Mouse (Mus musculus): ENCODE results near the gene Sfxn1. TPM values are rescaled to one million over a fixed set of nuclear protein-coding genes. Genes with fewer than 3 reads are reported as not detected.

The Sfxn1 gene
- polyA plus RNA-seq, 1 experiment from 2014 or later, result 86.2 TPM

DNA sequence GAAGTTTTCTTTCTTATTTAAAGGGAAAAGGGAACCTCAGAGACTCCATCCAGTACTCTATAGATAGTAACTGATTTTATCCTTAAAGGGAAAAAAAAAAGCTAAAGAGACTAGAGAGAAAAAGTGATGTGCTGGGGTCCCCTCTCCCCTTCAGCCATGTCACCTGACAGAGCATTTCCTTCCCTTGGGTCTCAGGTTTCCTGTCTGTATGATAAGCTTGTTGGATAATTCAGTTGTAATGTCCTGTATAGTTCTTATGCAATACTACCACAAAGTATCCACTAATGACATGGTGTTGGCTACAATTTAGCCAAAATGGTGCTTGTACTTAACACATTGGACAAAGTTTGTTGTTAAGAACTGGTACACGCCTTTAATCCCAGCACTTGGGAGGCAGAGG lies 9.1 kb downstream of the Sfxn1 start:
- 90% methylated on average over 1 of the region's 1 CpGs for WGBS
- Histone ChIP-seq H3K27me3 (replicated peaks; ENCODE audit: low read depth, poor library complexity, severe bottlenecking) (no peaks in the 10 kb centered on the region), H3K4me3 (no peak overlapping the region), H3K36me3 (replicated peaks) (peaks cover 18% of the 10 kb centered on the region), H3K27ac (replicated peaks) (no peak overlapping the region), H3K9me3 (no peaks in the 10 kb centered on the region), H3K4me1 (peaks cover 18% of the 10 kb centered on the region)
- DNase-seq (ENCODE audit: low spot score), result no peak

- H3K9me3 ChIP-seq, result no peaks in the 10 kb centered on the region
- no peak overlapping the region for H3K4me3 ChIP-seq
- H3K36me3 ChIP-seq (replicated peaks), result peaks cover 30% of the 10 kb centered on the region
- 80% methylated on average over 5 of the region's 5 CpGs for WGBS
- H3K4me1 ChIP-seq, result peaks cover 18% of the 10 kb centered on the region
- no peak overlapping the region for H3K27ac ChIP-seq (replicated peaks)
- H3K27me3 ChIP-seq (replicated peaks; ENCODE audit: low read depth, poor library complexity, severe bottlenecking), result no peaks in the 10 kb centered on the region
- no peak for DNase-seq (ENCODE audit: low spot score)
Measured at GRCm38 (mm10) chr13:54082946-54083345, 11.3 kb downstream of the Sfxn1 start.

- H3K27ac ChIP-seq (replicated peaks), result no peak overlapping the region
- no peak overlapping the region for H3K4me3 ChIP-seq
- DNase-seq (ENCODE audit: low spot score), result no peak
- H3K9me3 ChIP-seq, result no peaks in the 10 kb centered on the region
- 74% methylated on average over 4 of the region's 4 CpGs for WGBS
- no peaks in the 10 kb centered on the region for H3K27me3 ChIP-seq (replicated peaks; ENCODE audit: low read depth, poor library complexity, severe bottlenecking)
- peaks cover 10% of the 10 kb centered on the region; the same call in 1 of the 2 replicates for H3K4me1 ChIP-seq
- peaks cover 43% of the 10 kb centered on the region for H3K36me3 ChIP-seq (replicated peaks)
Measured at GRCm38 (mm10) chr13:54084178-54084577, 12.5 kb downstream of the Sfxn1 start.

GRCm38 (mm10) chr13:54084826-54085225 lies 13.2 kb downstream of the Sfxn1 start:
- no peak overlapping the region for H3K4me3 ChIP-seq
- WGBS, result 90% methylated on average over 5 of the region's 5 CpGs

GRCm38 (mm10) chr13:54085266-54085665 lies 13.6 kb downstream of the Sfxn1 start:
- H3K27ac ChIP-seq (replicated peaks), result no peak overlapping the region
- peaks cover 54% of the 10 kb centered on the region for H3K36me3 ChIP-seq (replicated peaks)
- WGBS, result 94% methylated on average over 18 of the region's 18 CpGs
- no peaks in the 10 kb centered on the region for H3K27me3 ChIP-seq (replicated peaks; ENCODE audit: low read depth, poor library complexity, severe bottlenecking)
- H3K4me1 ChIP-seq, result peaks cover under 1% of the 10 kb centered on the region; the same call in 1 of the 2 replicates
- no peak overlapping the region for H3K4me3 ChIP-seq
- H3K9me3 ChIP-seq, result no peaks in the 10 kb centered on the region
- DNase-seq (ENCODE audit: low spot score), result no peak

More at GRCm38 (mm10) chr13:54084826-54085225, 13.2 kb downstream of the Sfxn1 start:
- Histone ChIP-seq H3K27ac (replicated peaks) (no peak overlapping the region), H3K9me3 (no peaks in the 10 kb centered on the region), H3K4me1 (peaks cover 5% of the 10 kb centered on the region; the same call in 1 of the 2 replicates), H3K27me3 (replicated peaks; ENCODE audit: low read depth, poor library complexity, severe bottlenecking) (no peaks in the 10 kb centered on the region), H3K36me3 (replicated peaks) (peaks cover 49% of the 10 kb centered on the region)
- DNase-seq (ENCODE audit: low spot score), result no peak

DNA sequence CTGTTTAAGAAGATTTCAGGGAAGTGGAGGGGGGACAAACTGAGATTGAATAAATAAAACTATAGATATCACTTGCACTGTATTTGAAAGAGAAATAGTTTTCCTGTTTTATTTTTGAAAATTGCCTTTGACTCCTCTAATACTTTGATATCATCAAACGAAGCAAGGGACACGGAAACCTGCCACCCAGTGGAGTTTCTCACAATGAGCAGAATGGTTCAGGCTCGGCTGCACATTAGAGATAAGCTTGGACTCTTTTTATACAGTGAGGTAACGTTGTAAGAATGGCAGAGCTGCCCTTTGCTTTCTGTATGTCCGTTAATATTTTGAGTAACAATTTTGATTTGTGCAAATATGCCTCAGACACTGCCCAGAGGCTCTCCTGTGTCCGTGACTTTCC lies 20.1 kb downstream of the Sfxn1 start:
- Histone ChIP-seq H3K27ac (replicated peaks) (no peak overlapping the region), H3K27me3 (replicated peaks; ENCODE audit: low read depth, poor library complexity, severe bottlenecking) (no peaks in the 10 kb centered on the region), H3K4me3 (no peak overlapping the region), H3K4me1 (no peaks in the 10 kb centered on the region), H3K36me3 (replicated peaks) (peaks cover 100% of the 10 kb centered on the region), H3K9me3 (no peaks in the 10 kb centered on the region)
- DNase-seq (ENCODE audit: low spot score), result no peak
- 90% methylated on average over 6 of the region's 6 CpGs for WGBS

- H3K9me3 ChIP-seq, result no peaks in the 10 kb centered on the region
- H3K27me3 ChIP-seq (replicated peaks; ENCODE audit: low read depth, poor library complexity, severe bottlenecking), result no peaks in the 10 kb centered on the region
- no peaks in the 10 kb centered on the region for H3K4me1 ChIP-seq
- H3K36me3 ChIP-seq (replicated peaks), result peaks cover 100% of the 10 kb centered on the region
- no peak overlapping the region for H3K4me3 ChIP-seq
- no peak overlapping the region for H3K27ac ChIP-seq (replicated peaks)
- no peak for DNase-seq (ENCODE audit: low spot score)
- 94% methylated on average over 4 of the region's 4 CpGs for WGBS
Measured at GRCm38 (mm10) chr13:54094349-54094748, 22.7 kb downstream of the Sfxn1 start.

GRCm38 (mm10) chr13:54094963-54095362 lies 23.3 kb downstream of the Sfxn1 start:
- Histone ChIP-seq H3K9me3 (no peaks in the 10 kb centered on the region), H3K4me1 (no peaks in the 10 kb centered on the region), H3K27ac (replicated peaks) (no peak overlapping the region), H3K27me3 (replicated peaks; ENCODE audit: low read depth, poor library complexity, severe bottlenecking) (no peaks in the 10 kb centered on the region), H3K4me3 (no peak overlapping the region), H3K36me3 (replicated peaks) (peaks cover 100% of the 10 kb centered on the region)
- DNase-seq (ENCODE audit: low spot score), result no peak
- WGBS, result 88% methylated on average over 6 of the region's 6 CpGs

DNA sequence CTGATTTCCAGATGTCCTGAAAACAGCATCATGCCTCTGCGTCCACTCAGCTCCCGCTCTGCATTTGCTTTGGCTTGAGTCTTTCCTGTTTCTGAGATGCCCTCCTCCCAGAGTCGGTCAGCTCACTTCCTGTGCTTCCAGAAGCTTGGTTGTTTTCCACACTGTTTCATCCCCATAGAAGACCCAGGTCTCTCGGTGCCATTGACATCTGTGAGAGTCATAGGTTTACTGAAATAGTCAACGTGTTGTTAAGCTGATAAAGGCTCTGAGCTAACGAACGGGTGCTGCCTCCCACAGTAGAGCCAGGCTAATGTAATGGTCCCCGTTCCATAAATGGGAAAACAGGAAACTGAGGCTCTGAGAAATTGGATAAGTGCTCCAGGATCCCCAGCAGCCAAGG lies 24.1 kb downstream of the Sfxn1 start:
- Histone ChIP-seq H3K27me3 (replicated peaks; ENCODE audit: low read depth, poor library complexity, severe bottlenecking) (no peaks in the 10 kb centered on the region), H3K36me3 (replicated peaks) (peaks cover 100% of the 10 kb centered on the region), H3K9me3 (no peaks in the 10 kb centered on the region), H3K4me1 (no peaks in the 10 kb centered on the region), H3K27ac (replicated peaks) (no peak overlapping the region), H3K4me3 (no peak overlapping the region)
- 90% methylated on average over 8 of the region's 8 CpGs for WGBS
- DNase-seq (ENCODE audit: low spot score), result no peak

GRCm38 (mm10) chr13:54097227-54097626 lies 25.6 kb downstream of the Sfxn1 start:
- Histone ChIP-seq H3K4me3 (no peak overlapping the region), H3K27ac (replicated peaks) (no peak overlapping the region), H3K36me3 (replicated peaks) (peaks cover 97% of the 10 kb centered on the region), H3K27me3 (replicated peaks; ENCODE audit: low read depth, poor library complexity, severe bottlenecking) (no peaks in the 10 kb centered on the region), H3K9me3 (no peaks in the 10 kb centered on the region), H3K4me1 (no peaks in the 10 kb centered on the region)
- DNase-seq (ENCODE audit: low spot score), result no peak
- 91% methylated on average over 4 of the region's 4 CpGs for WGBS

DNA sequence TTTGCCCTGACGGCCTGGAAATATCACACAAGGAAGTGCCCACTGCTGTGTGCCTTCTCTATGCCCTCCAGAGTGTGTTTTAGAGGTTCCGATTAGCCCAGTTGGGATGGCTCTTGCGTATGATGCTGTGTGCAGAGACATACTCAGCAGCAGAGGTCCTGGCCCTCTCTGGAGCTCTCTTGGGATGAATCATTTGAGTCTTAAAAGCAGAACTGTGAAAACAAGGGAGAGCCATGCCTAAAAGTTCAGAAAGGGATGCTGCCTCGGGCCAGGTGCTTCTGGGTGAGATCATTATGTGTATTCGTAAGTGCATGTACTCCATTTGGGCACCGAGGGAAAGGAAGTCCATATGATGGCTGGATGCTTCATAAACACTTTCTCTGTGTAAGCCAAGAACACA lies 26.1 kb downstream of the Sfxn1 start:
- H3K27me3 ChIP-seq (replicated peaks; ENCODE audit: low read depth, poor library complexity, severe bottlenecking), result no peaks in the 10 kb centered on the region
- DNase-seq (ENCODE audit: low spot score), result no peak
- WGBS, result 95% methylated on average over 6 of the region's 6 CpGs

DNA sequence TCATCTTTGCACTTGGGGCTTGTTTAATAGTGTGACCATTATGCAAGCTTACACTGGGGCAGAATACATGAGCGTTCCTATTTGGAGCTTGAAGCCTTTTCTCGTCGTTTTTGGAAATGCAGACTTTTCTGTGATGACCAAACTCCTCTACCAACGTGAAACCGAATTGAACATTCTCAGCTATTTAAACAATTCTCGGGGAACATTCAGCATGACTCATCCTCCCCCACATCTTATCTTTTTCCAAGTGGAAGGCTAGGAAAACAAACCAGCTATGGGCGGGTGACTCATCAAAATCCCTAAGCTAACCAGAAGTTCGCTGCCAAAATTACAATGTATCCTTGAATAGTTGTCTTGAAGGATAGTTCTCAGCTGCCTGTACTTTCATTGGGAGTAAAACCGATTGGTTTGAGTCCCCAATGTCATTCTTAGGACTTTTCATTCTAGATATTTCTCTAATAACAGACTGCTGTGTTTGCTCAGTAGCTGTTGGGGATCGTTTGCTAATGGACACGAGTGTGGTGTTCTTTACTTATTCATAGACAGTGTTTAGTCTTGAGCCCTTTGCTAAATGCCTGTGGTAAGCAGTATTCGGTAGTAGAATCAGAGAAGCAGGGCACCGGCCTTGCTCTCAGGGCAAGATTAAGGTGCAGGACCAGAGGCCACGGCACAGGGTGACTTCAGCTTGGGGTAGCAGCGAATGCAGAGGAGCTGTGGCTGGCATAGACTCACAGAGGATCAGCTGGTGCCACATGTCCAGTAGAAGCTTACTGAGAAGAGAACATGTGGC lies 29.6 kb downstream of the Sfxn1 start:
- 93% methylated on average over 15 of the region's 15 CpGs for WGBS
- Histone ChIP-seq H3K4me3 (no peak overlapping the region), H3K36me3 (replicated peaks) (peaks cover 91% of the 10 kb centered on the region), H3K4me1 (no peaks in the 10 kb centered on the region), H3K27me3 (replicated peaks; ENCODE audit: low read depth, poor library complexity, severe bottlenecking) (no peaks in the 10 kb centered on the region), H3K27ac (replicated peaks) (no peak overlapping the region), H3K9me3 (no peaks in the 10 kb centered on the region)
- no peak for DNase-seq (ENCODE audit: low spot score)

More for the DNA sequence above, 26.1 kb downstream of the Sfxn1 start:
- Histone ChIP-seq H3K27ac (replicated peaks) (no peak overlapping the region), H3K9me3 (no peaks in the 10 kb centered on the region), H3K4me1 (no peaks in the 10 kb centered on the region), H3K36me3 (replicated peaks) (peaks cover 97% of the 10 kb centered on the region), H3K4me3 (no peak overlapping the region)

DNA sequence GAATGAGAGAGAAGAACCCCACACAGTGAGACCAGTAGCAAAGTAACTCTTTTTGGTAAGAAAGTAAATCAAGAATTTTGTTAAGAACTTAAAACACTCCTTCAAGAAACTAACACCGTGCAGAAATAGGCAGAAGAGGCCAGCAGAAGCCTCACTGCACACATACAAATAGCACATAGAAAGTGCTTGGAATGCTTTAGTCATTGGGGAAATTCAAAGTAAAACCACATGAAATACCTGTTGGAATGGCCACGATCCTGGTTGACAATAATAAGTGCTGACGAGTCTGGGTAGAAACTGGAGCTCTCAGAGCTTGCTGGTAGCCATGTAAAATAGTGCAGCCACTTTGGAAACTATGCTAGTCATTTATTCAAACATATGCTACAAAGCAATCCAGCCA lies 30.4 kb downstream of the Sfxn1 start:
- peaks cover 91% of the 10 kb centered on the region for H3K36me3 ChIP-seq (replicated peaks)
- WGBS, result 90% methylated on average over 3 of the region's 3 CpGs
- no peak for DNase-seq (ENCODE audit: low spot score)
- H3K27ac ChIP-seq (replicated peaks), result no peak overlapping the region
- H3K9me3 ChIP-seq, result no peaks in the 10 kb centered on the region
- no peaks in the 10 kb centered on the region for H3K4me1 ChIP-seq
- no peak overlapping the region for H3K4me3 ChIP-seq
- no peaks in the 10 kb centered on the region for H3K27me3 ChIP-seq (replicated peaks; ENCODE audit: low read depth, poor library complexity, severe bottlenecking)
